Mouse (Mus musculus) liver, adult (tissue): ENCODE measurements around the gene Arhgap35.

ENCODE experiments used
- GATA4 ChIP-seq: IDR thresholded peaks from 2 replicates; pipeline ENCODE4 v1.6.1; 2014; ENCODE audit warnings: mild to moderate bottlenecking, low read length; ENCODE audit not compliant: insufficient replicate concordance

The Arhgap35 gene

GRCm38 (mm10) chr7:16614888-16615715 lies at the start of gene Arhgap35:
Gene Arhgap35 (minus strand): TSS chr7:16614993.
- peak; percentile 24; the same call in 1 of the 2 replicates for TF ChIP-seq GATA4

- no peak for TF ChIP-seq GATA4
These were observed 29.5 kb upstream of the Arhgap35 start for GRCm38 (mm10) chr7:16644260-16644659.

GRCm38 (mm10) chr7:16639028-16639427 lies 24.2 kb upstream of the Arhgap35 start:
- no peak for TF ChIP-seq GATA4

- no peak for TF ChIP-seq GATA4
These were observed 20.3 kb upstream of the Arhgap35 start for GRCm38 (mm10) chr7:16635116-16635515.

- no peak for TF ChIP-seq GATA4
These were observed 17.1 kb upstream of the Arhgap35 start for GRCm38 (mm10) chr7:16631932-16632331.

- TF ChIP-seq GATA4: no peak
These were observed 16.2 kb upstream of the Arhgap35 start for GRCm38 (mm10) chr7:16631025-16631424.

GRCm38 (mm10) chr7:16629598-16630296 lies 15.0 kb upstream of the Arhgap35 start:
- TF ChIP-seq GATA4: no peak

- no peak for TF ChIP-seq GATA4
These were observed 13.4 kb upstream of the Arhgap35 start for GRCm38 (mm10) chr7:16628096-16628771.

GRCm38 (mm10) chr7:16623687-16624086 lies 8.9 kb upstream of the Arhgap35 start:
- no peak for TF ChIP-seq GATA4

- no peak for TF ChIP-seq GATA4
These were observed 8.3 kb upstream of the Arhgap35 start for GRCm38 (mm10) chr7:16623131-16623530.

- no peak for TF ChIP-seq GATA4
These were observed 6.4 kb upstream of the Arhgap35 start for GRCm38 (mm10) chr7:16621066-16621622.

GRCm38 (mm10) chr7:16618661-16619211 lies 3.9 kb upstream of the Arhgap35 start:
- TF ChIP-seq GATA4: peak; percentile 63; the same call in 1 of the 2 replicates

- no peak for TF ChIP-seq GATA4
These were observed 2.3 kb upstream of the Arhgap35 start for GRCm38 (mm10) chr7:16617045-16617444.

- TF ChIP-seq GATA4: no peak
These were observed 464 bp downstream of the Arhgap35 start for GRCm38 (mm10) chr7:16614171-16614887.
